Mouse (Mus musculus) liver, adult (tissue): ENCODE results near the gene Alas2.

Source experiments
- GATA4 ChIP-seq: IDR thresholded peaks from 2 replicates; pipeline ENCODE4 v1.6.1; 2014; ENCODE audit warnings: mild to moderate bottlenecking, low read length; ENCODE audit not compliant: insufficient replicate concordance

Alas2 gene

DNA sequence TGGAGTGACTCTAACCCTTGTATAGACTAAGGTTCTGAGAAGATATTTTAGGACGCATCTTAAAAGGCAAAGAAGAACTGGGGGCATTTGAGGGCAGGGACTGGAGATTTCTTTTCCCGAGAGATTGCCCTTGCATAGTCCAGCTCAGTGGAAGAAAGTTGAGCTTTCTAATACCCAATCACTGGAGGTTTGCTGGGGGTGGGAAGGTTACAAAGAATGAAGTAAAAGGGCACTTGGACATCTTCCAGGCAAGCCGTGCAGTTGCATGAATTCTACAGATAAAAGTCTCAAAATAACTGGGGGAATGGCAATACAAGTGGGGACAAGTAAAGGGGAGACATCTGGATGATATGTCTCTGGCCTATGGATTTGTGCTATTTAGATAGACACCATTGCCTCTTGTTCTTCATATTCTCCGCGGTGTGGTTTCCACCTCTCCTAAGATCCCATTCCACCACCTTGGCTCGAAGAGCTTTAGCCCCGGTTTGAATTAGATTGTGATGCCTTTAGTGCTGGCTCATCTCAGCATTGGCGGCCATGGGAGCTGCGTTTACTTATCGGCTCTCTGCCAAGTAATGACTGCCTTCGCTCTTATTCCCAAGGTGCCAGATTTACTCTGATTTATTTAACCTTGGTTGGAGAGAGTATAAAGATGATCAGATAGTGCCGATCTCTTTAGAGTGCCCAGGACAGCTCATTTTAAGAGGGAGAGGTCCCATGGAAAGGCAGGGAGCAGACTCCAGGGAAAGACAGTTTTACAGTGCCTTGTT is 46.3 kb downstream of the Alas2 start:
- TF ChIP-seq GATA4, result no peak

DNA sequence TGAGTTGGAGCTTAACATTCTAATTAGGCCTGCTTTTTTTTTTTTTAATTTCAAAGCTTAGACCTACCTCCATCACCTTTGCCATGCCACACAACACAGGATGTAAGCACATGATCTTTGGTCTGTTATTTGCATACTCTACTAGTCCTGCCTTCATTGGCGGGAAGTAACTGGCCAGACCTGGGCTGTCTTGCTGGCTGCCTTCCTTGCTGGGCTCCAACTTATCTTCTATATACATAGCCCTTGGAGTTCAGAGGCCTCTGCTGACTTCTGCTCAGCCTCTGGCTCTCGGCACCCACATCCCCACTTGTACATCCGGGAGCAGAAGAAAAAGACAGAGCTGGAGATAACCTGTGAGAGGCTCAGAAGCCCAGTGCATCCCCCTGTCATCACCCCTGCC is 47.0 kb downstream of the Alas2 start:
- no peak for TF ChIP-seq GATA4

DNA sequence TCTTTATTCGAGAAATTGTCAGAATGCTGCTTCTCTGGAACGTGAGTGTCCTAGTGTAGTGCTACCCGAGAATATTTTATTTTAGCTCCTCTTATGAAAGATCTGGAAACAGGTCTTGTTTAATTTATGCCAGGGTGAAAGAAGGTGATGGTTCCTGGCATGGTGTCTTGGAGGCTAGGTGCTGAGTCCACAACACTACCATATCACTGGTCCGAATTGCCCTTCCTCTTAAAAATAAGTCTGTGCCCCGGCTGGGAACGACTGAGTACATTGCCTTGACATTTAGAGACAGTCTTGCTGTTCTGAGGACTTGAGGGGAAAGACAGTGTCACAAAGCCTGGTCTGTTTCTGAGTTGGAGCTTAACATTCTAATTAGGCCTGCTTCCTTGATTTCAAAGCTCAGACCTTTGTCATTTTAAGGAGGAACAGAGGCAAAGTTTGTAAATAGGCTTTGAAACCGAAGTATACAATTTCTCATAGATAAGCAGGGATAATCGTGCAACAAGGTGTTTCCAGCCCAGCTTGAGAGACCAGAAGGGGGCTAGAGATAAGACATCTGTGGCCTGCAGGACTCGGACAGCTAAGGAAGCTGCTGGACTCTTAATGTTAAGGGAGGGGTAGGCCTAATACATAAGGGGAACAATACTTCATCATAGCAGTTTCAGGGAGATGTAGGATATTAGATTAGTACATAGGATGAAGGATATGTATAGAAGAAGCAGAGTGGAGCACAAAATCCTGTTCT is 48.0 kb downstream of the Alas2 start:
- TF ChIP-seq GATA4, result no peak

DNA sequence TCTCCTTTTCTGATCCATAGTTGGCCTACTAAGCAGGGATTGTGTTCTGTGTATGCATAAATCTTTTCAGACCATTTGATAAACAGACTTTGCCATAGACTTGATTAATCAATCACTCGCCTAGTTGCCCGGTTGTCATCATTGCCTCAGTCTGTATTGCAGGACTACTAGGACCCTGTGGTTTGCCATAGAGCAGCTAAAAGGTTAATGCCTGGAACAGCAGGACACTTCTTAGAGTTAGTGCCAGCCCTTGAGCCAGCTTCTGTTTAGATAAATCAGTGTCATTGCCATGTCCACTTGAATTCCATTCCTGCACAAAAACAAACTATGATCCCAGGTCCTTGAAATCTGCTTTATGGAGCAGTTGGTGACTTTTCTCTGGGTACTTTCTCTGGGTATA is 51.7 kb downstream of the Alas2 start:
- no peak for TF ChIP-seq GATA4
